Mouse (Mus musculus) embryonic facial prominence, embryonic 11.5 days (tissue): Measurements from ENCODE around the gene Aff3. TPM values are rescaled to one million over a fixed set of nuclear protein-coding genes. Genes with fewer than 3 reads are reported as not detected.

Source experiments
- ATAC-seq: fragments of 200-750 bp; cut with Nextera tagmentation; replicated peaks from 2 replicates; pipeline ENCODE4 v1.8.0; 2017; ENCODE audit warnings: low read depth; ENCODE audit not compliant: insufficient number of reproducible peaks, low FRiP score, low TSS enrichment
- DNase-seq: peaks from one replicate; pipeline ENCODE4 v3.0.0-alpha.2; 2015; ENCODE audit warnings: low spot score
- H3K27ac ChIP-seq: fragments of 300-500 bp; sonication (generic); replicated peaks from 2 replicates; pipeline ENCODE4 v1.5.1; 2014; ENCODE audit warnings: mild to moderate bottlenecking, low read depth, low read length, control low read depth
- H3K27me3 ChIP-seq: fragments of 300-500 bp; sonication (generic); 2 replicates; pipeline ENCODE4 v1.6.1; 2014; ENCODE audit warnings: mild to moderate bottlenecking, low read length, moderate library complexity, mixed read lengths; ENCODE audit not compliant: control insufficient read depth, insufficient read depth
- H3K36me3 ChIP-seq: fragments of 300-500 bp; sonication (generic); replicated peaks from 2 replicates; pipeline ENCODE4 v1.6.1; 2014; ENCODE audit warnings: low read depth, mild to moderate bottlenecking, low read length, moderate library complexity, mixed read lengths; ENCODE audit not compliant: control insufficient read depth, insufficient read depth
- H3K4me1 ChIP-seq: fragments of 300-500 bp; sonication (generic); 2 replicates; pipeline ENCODE4 v1.6.1; 2014; ENCODE audit warnings: low read length, mixed read lengths; ENCODE audit not compliant: control insufficient read depth, insufficient read depth
- H3K4me2 ChIP-seq: fragments of 300-500 bp; sonication (generic); 2 replicates; pipeline ENCODE4 v1.6.1; 2014; ENCODE audit warnings: low read depth, mild to moderate bottlenecking, control low read depth, low read length, moderate library complexity
- H3K4me3 ChIP-seq: fragments of 300-500 bp; sonication (generic); 2 replicates; pipeline ENCODE4 v1.5.1; 2014; ENCODE audit warnings: low read depth, low read length, control low read depth
- H3K9ac ChIP-seq: fragments of 300-500 bp; sonication (generic); replicated peaks from 2 replicates; pipeline ENCODE4 v1.6.1; 2014; ENCODE audit warnings: mild to moderate bottlenecking, control low read depth, low read length
- H3K9me3 ChIP-seq: fragments of 300-500 bp; sonication (generic); replicated peaks from 2 replicates; pipeline ENCODE4 v1.6.1; 2016; ENCODE audit warnings: mild to moderate bottlenecking, low read length, inconsistent platforms, mixed read lengths; ENCODE audit not compliant: control insufficient read depth
- WGBS: fragments of 180-500 bp; shearing (Covaris S2); extraction: QIAGEN DNeasy Blood & Tissue Kit; methylation state at CpG from one replicate; pipeline ENCODE4 v1.1.7; 2014; 5-methylcytosine and 5-hydroxymethylcytosine counted together
- polyA plus RNA-seq: library from polyadenylated mRNA; unstranded; fragments of >200 nt; fragmentation: Nextera tagmentation; extraction: Ambion mirVana; gene quantifications from 2 replicates; pipeline ENCODE4 v1.2.1, GENCODE M21; 2014

The Aff3 gene
- polyA plus RNA-seq, 1 experiment from 2014 or later: 17.5 TPM

- no peaks in the 10 kb centered on the region for H3K9me3 ChIP-seq
- no peak overlapping the region for H3K27ac ChIP-seq
- WGBS: 86% methylated on average over 2 of the region's 2 CpGs
- ATAC-seq (no peak), DNase-seq (no peak)
- no peaks in the 10 kb centered on the region for H3K27me3 ChIP-seq
- no peaks in the 10 kb centered on the region for H3K4me1 ChIP-seq
- no peak overlapping the region for H3K4me3 ChIP-seq
- no peak overlapping the region for H3K9ac ChIP-seq
- H3K36me3 ChIP-seq: no peaks in the 10 kb centered on the region
- no peak overlapping the region for H3K4me2 ChIP-seq
These were observed 343.8 kb downstream of the Aff3 start for GRCm38 (mm10) chr1:38320971-38321305.

- H3K36me3 ChIP-seq: no peaks in the 10 kb centered on the region
- H3K4me1 ChIP-seq: no peaks in the 10 kb centered on the region
- DNase-seq (no peak), ATAC-seq (no peak)
- H3K27ac ChIP-seq: no peak overlapping the region
- no peaks in the 10 kb centered on the region for H3K9me3 ChIP-seq
- no peak overlapping the region for H3K9ac ChIP-seq
- H3K4me3 ChIP-seq: no peak overlapping the region
- WGBS: 76% methylated on average over 16 of the region's 16 CpGs
- no peaks in the 10 kb centered on the region for H3K27me3 ChIP-seq
- H3K4me2 ChIP-seq: no peak overlapping the region
These were observed 344.4 kb downstream of the Aff3 start for GRCm38 (mm10) chr1:38320126-38320970.

- H3K27ac ChIP-seq: no peak overlapping the region
- H3K4me2 ChIP-seq: no peak overlapping the region
- H3K4me3 ChIP-seq: no peak overlapping the region
- DNase-seq: no peak
- H3K27me3 ChIP-seq: no peaks in the 10 kb centered on the region
- no peak for ATAC-seq
- H3K9ac ChIP-seq: no peak overlapping the region
- 81% methylated on average over 2 of the region's 2 CpGs for WGBS
- no peaks in the 10 kb centered on the region for H3K4me1 ChIP-seq
- no peaks in the 10 kb centered on the region for H3K9me3 ChIP-seq
- H3K36me3 ChIP-seq: no peaks in the 10 kb centered on the region
These were observed 346.1 kb downstream of the Aff3 start for GRCm38 (mm10) chr1:38318614-38319013.

- Histone ChIP-seq H3K36me3 (no peaks in the 10 kb centered on the region), H3K4me3 (no peak overlapping the region), H3K27ac (no peak overlapping the region), H3K4me2 (no peak overlapping the region), H3K9ac (no peak overlapping the region), H3K9me3 (no peaks in the 10 kb centered on the region), H3K27me3 (no peaks in the 10 kb centered on the region), H3K4me1 (no peaks in the 10 kb centered on the region)
- WGBS: 85% methylated on average over 4 of the region's 4 CpGs
- ATAC-seq (no peak), DNase-seq (no peak)
These were observed 348.8 kb downstream of the Aff3 start for GRCm38 (mm10) chr1:38315992-38316391.

- Histone ChIP-seq H3K9me3 (no peaks in the 10 kb centered on the region), H3K4me3 (no peak overlapping the region), H3K4me1 (no peaks in the 10 kb centered on the region), H3K27ac (no peak overlapping the region), H3K36me3 (no peaks in the 10 kb centered on the region), H3K9ac (no peak overlapping the region), H3K4me2 (no peak overlapping the region), H3K27me3 (no peaks in the 10 kb centered on the region)
- DNase-seq: no peak
- WGBS: 85% methylated on average over 8 of the region's 8 CpGs
- ATAC-seq: no peak
These were observed 354.3 kb downstream of the Aff3 start for GRCm38 (mm10) chr1:38310496-38310895.

- no peaks in the 10 kb centered on the region for H3K4me1 ChIP-seq
- no peak for ATAC-seq
- H3K27me3 ChIP-seq: no peaks in the 10 kb centered on the region
- 57% methylated on average over 4 of the region's 4 CpGs for WGBS
- H3K27ac ChIP-seq: no peak overlapping the region
- no peak overlapping the region for H3K9ac ChIP-seq
- H3K4me2 ChIP-seq: no peak overlapping the region
- DNase-seq: no peak
- H3K9me3 ChIP-seq: no peaks in the 10 kb centered on the region
- H3K4me3 ChIP-seq: no peak overlapping the region
- no peaks in the 10 kb centered on the region for H3K36me3 ChIP-seq
These were observed 354.7 kb downstream of the Aff3 start for GRCm38 (mm10) chr1:38310076-38310475.

- H3K4me3 ChIP-seq: no peak overlapping the region
- no peak overlapping the region for H3K9ac ChIP-seq
- no peaks in the 10 kb centered on the region for H3K27me3 ChIP-seq
- H3K4me2 ChIP-seq: no peak overlapping the region
- no peaks in the 10 kb centered on the region for H3K4me1 ChIP-seq
- ATAC-seq (no peak), DNase-seq (no peak)
- H3K27ac ChIP-seq: no peak overlapping the region
- 92% methylated on average over 8 of the region's 8 CpGs for WGBS
- no peaks in the 10 kb centered on the region for H3K9me3 ChIP-seq
- no peaks in the 10 kb centered on the region for H3K36me3 ChIP-seq
These were observed 355.4 kb downstream of the Aff3 start for GRCm38 (mm10) chr1:38309341-38309740.

GRCm38 (mm10) chr1:38308705-38308996 lies 356.1 kb downstream of the Aff3 start:
- WGBS: 53% methylated on average over 3 of the region's 3 CpGs
- ATAC-seq: no peak
- H3K4me1 ChIP-seq: no peaks in the 10 kb centered on the region
- no peaks in the 10 kb centered on the region for H3K27me3 ChIP-seq
- no peak overlapping the region for H3K27ac ChIP-seq
- no peaks in the 10 kb centered on the region for H3K36me3 ChIP-seq
- no peak overlapping the region for H3K9ac ChIP-seq
- H3K4me2 ChIP-seq: no peak overlapping the region
- no peak for DNase-seq
- H3K4me3 ChIP-seq: no peak overlapping the region
- H3K9me3 ChIP-seq: no peaks in the 10 kb centered on the region
